Mouse (Mus musculus) urinary bladder, adult 18-20 months (tissue): Measurements from ENCODE around the gene Sipa1l1.
A peak's percentile ranks its signal among the peaks of the same experiment; 100 is the strongest.

Experiments
- DNase-seq, 2 experiments: peaks; one replicate each; pipeline ENCODE4 v3.0.0; 2022; ENCODE audit warnings: low spot score in 2 of 2, mixed read lengths in 2 of 2

The Sipa1l1 gene

GRCm38 (mm10) chr12:82424783-82425182 lies 255.7 kb downstream of the Sipa1l1 start:
- no peak for DNase-seq

- no peak for DNase-seq
These were observed 256.7 kb downstream of the Sipa1l1 start for GRCm38 (mm10) chr12:82425853-82426252.

GRCm38 (mm10) chr12:82427416-82427815 lies 258.3 kb downstream of the Sipa1l1 start:
- no peak for DNase-seq

- DNase-seq: no peak
These were observed 259.3 kb downstream of the Sipa1l1 start for GRCm38 (mm10) chr12:82428466-82428865.

GRCm38 (mm10) chr12:82433311-82433710 lies 264.2 kb downstream of the Sipa1l1 start:
- no peak for DNase-seq

- no peak for DNase-seq
These were observed 265.5 kb downstream of the Sipa1l1 start for GRCm38 (mm10) chr12:82434591-82434990.

GRCm38 (mm10) chr12:82441479-82441878 lies 272.4 kb downstream of the Sipa1l1 start:
- no peak for DNase-seq

GRCm38 (mm10) chr12:82446609-82447024 lies 277.5 kb downstream of the Sipa1l1 start:
- no peak for DNase-seq

- DNase-seq: no peak
These were observed 279.2 kb downstream of the Sipa1l1 start for GRCm38 (mm10) chr12:82448129-82448815.

GRCm38 (mm10) chr12:82452428-82452827 lies 283.3 kb downstream of the Sipa1l1 start:
- no peak for DNase-seq

- DNase-seq: no peak
These were observed 285.3 kb downstream of the Sipa1l1 start for GRCm38 (mm10) chr12:82454415-82454814.

- DNase-seq: no peak
These were observed 286.7 kb downstream of the Sipa1l1 start for GRCm38 (mm10) chr12:82455700-82456413.

GRCm38 (mm10) chr12:82456414-82456805 lies 287.3 kb downstream of the Sipa1l1 start:
- DNase-seq: no peak

GRCm38 (mm10) chr12:82457609-82458008 lies 288.5 kb downstream of the Sipa1l1 start:
- no peak for DNase-seq

GRCm38 (mm10) chr12:82458017-82458416 lies 288.9 kb downstream of the Sipa1l1 start:
- DNase-seq: no peak

- DNase-seq: no peak
These were observed 298.1 kb downstream of the Sipa1l1 start for GRCm38 (mm10) chr12:82467234-82467633.

- no peak for DNase-seq
These were observed 298.5 kb downstream of the Sipa1l1 start for GRCm38 (mm10) chr12:82467641-82468040.

- peak in 1 of 2 experiments; percentile 14 for DNase-seq
These were observed 299.3 kb downstream of the Sipa1l1 start for GRCm38 (mm10) chr12:82468416-82468815.

- peak; percentile 71 to 79 for DNase-seq
These were observed 300.7 kb downstream of the Sipa1l1 start for GRCm38 (mm10) chr12:82469706-82470361.

- peak; percentile 30 to 39 for DNase-seq
These were observed 301.3 kb downstream of the Sipa1l1 start for GRCm38 (mm10) chr12:82470362-82470936.

- no peak for DNase-seq
These were observed 303.7 kb downstream of the Sipa1l1 start for GRCm38 (mm10) chr12:82472796-82473195.

- no peak for DNase-seq
These were observed 304.1 kb downstream of the Sipa1l1 start for GRCm38 (mm10) chr12:82473238-82473637.
